Mouse (Mus musculus) limb, embryonic 13.5 days (tissue): Measurements from ENCODE around the gene Eri3. TPM values are rescaled to one million over a fixed set of nuclear protein-coding genes. Genes with fewer than 3 reads are reported as not detected.

Source experiments
- ATAC-seq: fragments of 200-750 bp; cut with Nextera tagmentation; 2 replicates; pipeline ENCODE4 v1.8.0; 2017; ENCODE audit warnings: low read depth, moderate number of reproducible peaks, moderate TSS enrichment; ENCODE audit not compliant: low FRiP score
- H3K27ac ChIP-seq: fragments of 300-500 bp; sonication (generic); 2 replicates; pipeline ENCODE4 v1.5.1; 2015; ENCODE audit warnings: inconsistent platforms, mild to moderate bottlenecking, moderate library complexity
- H3K27me3 ChIP-seq: fragments of 300-500 bp; sonication (generic); 2 replicates; pipeline ENCODE4 v1.6.1; 2015; ENCODE audit warnings: mild to moderate bottlenecking, inconsistent platforms
- H3K36me3 ChIP-seq: fragments of 300-500 bp; sonication (generic); 2 replicates; pipeline ENCODE4 v1.6.1; 2015; ENCODE audit warnings: inconsistent platforms, mild to moderate bottlenecking, moderate library complexity
- H3K4me1 ChIP-seq: fragments of 300-500 bp; sonication (generic); 2 replicates; pipeline ENCODE4 v1.6.1; 2015; ENCODE audit warnings: inconsistent platforms
- H3K4me2 ChIP-seq: fragments of 300-500 bp; sonication (generic); replicated peaks from 2 replicates; pipeline ENCODE4 v1.6.1; 2015; ENCODE audit warnings: inconsistent platforms, mild to moderate bottlenecking, moderate library complexity
- H3K4me3 ChIP-seq: fragments of 300-500 bp; sonication (generic); 2 replicates; pipeline ENCODE4 v1.5.1; 2015; ENCODE audit warnings: moderate library complexity, mild to moderate bottlenecking, inconsistent platforms
- H3K9ac ChIP-seq: fragments of 300-500 bp; sonication (generic); 2 replicates; pipeline ENCODE4 v1.6.1; 2015; ENCODE audit warnings: mild to moderate bottlenecking, inconsistent platforms
- H3K9me3 ChIP-seq: fragments of 300-500 bp; sonication (generic); 2 replicates; pipeline ENCODE4 v1.6.1; 2016; ENCODE audit warnings: inconsistent platforms
- WGBS: fragments of 180-500 bp; shearing (Covaris S2); methylation state at CpG from one replicate; pipeline ENCODE4 v1.1.7; 2015; 5-methylcytosine and 5-hydroxymethylcytosine counted together
- polyA plus RNA-seq: library from polyadenylated mRNA; unstranded; fragments of >200 nt; fragmentation: Nextera tagmentation; extraction: Ambion mirVana; gene quantifications from 2 replicates; pipeline ENCODE4 v1.2.1, GENCODE M21; 2015

The Eri3 gene
- polyA plus RNA-seq, 1 experiment from 2014 or later, result 178 TPM

- 92% methylated on average over 7 of the region's 7 CpGs for WGBS
- Histone ChIP-seq H3K4me3 (no peak overlapping the region), H3K9me3 (no peaks in the 10 kb centered on the region), H3K4me2 (no peak overlapping the region), H3K36me3 (peaks cover 26% of the 10 kb centered on the region), H3K4me1 (peaks cover 19% of the 10 kb centered on the region), H3K27me3 (no peaks in the 10 kb centered on the region), H3K27ac (no peak overlapping the region), H3K9ac (no peak overlapping the region)
- ATAC-seq, result no peak
Measured at GRCm38 (mm10) chr4:117634642-117635041, 84.5 kb downstream of the Eri3 start.

- Histone ChIP-seq H3K27me3 (no peaks in the 10 kb centered on the region), H3K9me3 (no peaks in the 10 kb centered on the region), H3K9ac (no peak overlapping the region), H3K36me3 (peaks cover 37% of the 10 kb centered on the region), H3K27ac (peak overlapping the region; percentile 33; the same call in 1 of the 2 replicates), H3K4me3 (no peak overlapping the region), H3K4me1 (peaks cover 7% of the 10 kb centered on the region; the same call in 1 of the 2 replicates), H3K4me2 (no peak overlapping the region)
- no peak for ATAC-seq
- WGBS, result 78% methylated on average over 4 of the region's 4 CpGs
Measured at GRCm38 (mm10) chr4:117636152-117636551, 86.0 kb downstream of the Eri3 start.

GRCm38 (mm10) chr4:117636891-117637613, 86.9 kb downstream of the Eri3 start:
- no peak for ATAC-seq
- H3K36me3 ChIP-seq, result peaks cover 46% of the 10 kb centered on the region
- no peaks in the 10 kb centered on the region for H3K9me3 ChIP-seq
- no peak overlapping the region for H3K4me3 ChIP-seq
- no peak overlapping the region for H3K4me2 ChIP-seq
- peak overlapping the region; percentile 33; the same call in 1 of the 2 replicates for H3K27ac ChIP-seq
- no peak overlapping the region for H3K9ac ChIP-seq
- H3K27me3 ChIP-seq, result no peaks in the 10 kb centered on the region
- 77% methylated on average over 22 of the region's 22 CpGs for WGBS
- peaks cover 12% of the 10 kb centered on the region for H3K4me1 ChIP-seq

GRCm38 (mm10) chr4:117640925-117641703, 90.9 kb downstream of the Eri3 start:
- Histone ChIP-seq H3K4me3 (no peak overlapping the region), H3K9ac (no peak overlapping the region), H3K9me3 (no peaks in the 10 kb centered on the region), H3K4me2 (no peak overlapping the region), H3K4me1 (peaks cover 30% of the 10 kb centered on the region), H3K27ac (no peak overlapping the region), H3K27me3 (no peaks in the 10 kb centered on the region), H3K36me3 (peaks cover 29% of the 10 kb centered on the region)
- whole genome bisulfite sequencing, result 98% methylated on average over 1 of the region's 1 CpGs
- ATAC-seq, result no peak

GRCm38 (mm10) chr4:117641804-117642203, 91.6 kb downstream of the Eri3 start:
- WGBS, result 57% methylated on average over 1 of the region's 1 CpGs
- H3K9me3 ChIP-seq, result no peaks in the 10 kb centered on the region
- no peak overlapping the region for H3K4me2 ChIP-seq

GRCm38 (mm10) chr4:117645031-117645435, 94.9 kb downstream of the Eri3 start:
- H3K4me2 ChIP-seq, result no peak overlapping the region
- H3K27me3 ChIP-seq, result no peaks in the 10 kb centered on the region
- no peaks in the 10 kb centered on the region for H3K9me3 ChIP-seq
- no peak overlapping the region for H3K9ac ChIP-seq
- ATAC-seq, result peak; percentile 67; the same call in 1 of the 2 replicates
- WGBS, result 33% methylated on average over 22 of the region's 22 CpGs
- H3K27ac ChIP-seq, result no peak overlapping the region
- peaks cover 33% of the 10 kb centered on the region for H3K36me3 ChIP-seq
- peaks cover 60% of the 10 kb centered on the region for H3K4me1 ChIP-seq
- H3K4me3 ChIP-seq, result no peak overlapping the region

More at GRCm38 (mm10) chr4:117641804-117642203, 91.6 kb downstream of the Eri3 start:
- H3K9ac ChIP-seq, result no peak overlapping the region
- H3K27me3 ChIP-seq, result no peaks in the 10 kb centered on the region
- no peak overlapping the region for H3K4me3 ChIP-seq
- peaks cover 33% of the 10 kb centered on the region for H3K36me3 ChIP-seq
- H3K4me1 ChIP-seq, result peaks cover 32% of the 10 kb centered on the region
- no peak for ATAC-seq
- H3K27ac ChIP-seq, result no peak overlapping the region

- H3K4me3 ChIP-seq, result no peak overlapping the region
- H3K36me3 ChIP-seq, result peaks cover 34% of the 10 kb centered on the region
- H3K4me1 ChIP-seq, result peaks cover 64% of the 10 kb centered on the region
- H3K27ac ChIP-seq, result no peak overlapping the region
- H3K9ac ChIP-seq, result no peak overlapping the region
- H3K4me2 ChIP-seq, result no peak overlapping the region
- no peak for ATAC-seq
- 84% methylated on average over 2 of the region's 2 CpGs for WGBS
- no peaks in the 10 kb centered on the region for H3K27me3 ChIP-seq
- no peaks in the 10 kb centered on the region for H3K9me3 ChIP-seq
Measured at GRCm38 (mm10) chr4:117645859-117646258, 95.7 kb downstream of the Eri3 start.

GRCm38 (mm10) chr4:117646496-117646895, 96.3 kb downstream of the Eri3 start:
- Histone ChIP-seq H3K27ac (no peak overlapping the region), H3K27me3 (no peaks in the 10 kb centered on the region), H3K36me3 (peaks cover 30% of the 10 kb centered on the region), H3K4me3 (no peak overlapping the region), H3K4me2 (no peak overlapping the region), H3K4me1 (peaks cover 68% of the 10 kb centered on the region), H3K9me3 (no peaks in the 10 kb centered on the region), H3K9ac (no peak overlapping the region)
- ATAC-seq, result no peak
- 70% methylated on average over 8 of the region's 8 CpGs for WGBS

GRCm38 (mm10) chr4:117646926-117647755, 97.0 kb downstream of the Eri3 start:
- H3K4me3 ChIP-seq, result no peak overlapping the region
- H3K4me2 ChIP-seq, result no peak overlapping the region
- H3K27ac ChIP-seq, result no peak overlapping the region
- no peaks in the 10 kb centered on the region for H3K9me3 ChIP-seq
- WGBS, result 67% methylated on average over 23 of the region's 23 CpGs
- peaks cover 71% of the 10 kb centered on the region for H3K4me1 ChIP-seq
- no peak overlapping the region for H3K9ac ChIP-seq
- no peaks in the 10 kb centered on the region for H3K27me3 ChIP-seq
- peaks cover 24% of the 10 kb centered on the region for H3K36me3 ChIP-seq
- ATAC-seq, result no peak

GRCm38 (mm10) chr4:117651626-117652101, 101.5 kb downstream of the Eri3 start:
- H3K36me3 ChIP-seq, result peaks cover 18% of the 10 kb centered on the region
- 28% methylated on average over 8 of the region's 8 CpGs for WGBS
- H3K27me3 ChIP-seq, result no peaks in the 10 kb centered on the region
- H3K4me1 ChIP-seq, result peaks cover 82% of the 10 kb centered on the region
- H3K4me3 ChIP-seq, result no peak overlapping the region
- H3K9ac ChIP-seq, result no peak overlapping the region
- no peaks in the 10 kb centered on the region for H3K9me3 ChIP-seq
- ATAC-seq, result no peak
- no peak overlapping the region for H3K27ac ChIP-seq
- no peak overlapping the region for H3K4me2 ChIP-seq

GRCm38 (mm10) chr4:117652727-117653126, 102.6 kb downstream of the Eri3 start:
- Histone ChIP-seq H3K9ac (no peak overlapping the region), H3K27me3 (no peaks in the 10 kb centered on the region), H3K9me3 (no peaks in the 10 kb centered on the region), H3K36me3 (peaks cover 16% of the 10 kb centered on the region), H3K4me2 (no peak overlapping the region), H3K4me1 (peaks cover 82% of the 10 kb centered on the region), H3K27ac (no peak overlapping the region), H3K4me3 (no peak overlapping the region)
- 58% methylated on average over 5 of the region's 5 CpGs for WGBS
- no peak for ATAC-seq
